Mouse (Mus musculus) thymus, postnatal 4 days (tissue): ENCODE data around the gene Spg7.
A peak's percentile ranks its signal among the peaks of the same experiment; 100 is the strongest.

Source experiments
- DNase-seq: peaks from one replicate; pipeline ENCODE4 v3.0.0; 2021

Spg7 gene

GRCm38 (mm10) chr8:123101244-123101643 lies 38.5 kb downstream of the Spg7 start:
- DNase-seq: no peak

GRCm38 (mm10) chr8:123101735-123102685 lies 39.3 kb downstream of the Spg7 start, which contains the start of gene Rpl13:
TSS of gene Rpl13 (plus strand) at chr8:123102350.
- peak; percentile 95 for DNase-seq

DNA sequence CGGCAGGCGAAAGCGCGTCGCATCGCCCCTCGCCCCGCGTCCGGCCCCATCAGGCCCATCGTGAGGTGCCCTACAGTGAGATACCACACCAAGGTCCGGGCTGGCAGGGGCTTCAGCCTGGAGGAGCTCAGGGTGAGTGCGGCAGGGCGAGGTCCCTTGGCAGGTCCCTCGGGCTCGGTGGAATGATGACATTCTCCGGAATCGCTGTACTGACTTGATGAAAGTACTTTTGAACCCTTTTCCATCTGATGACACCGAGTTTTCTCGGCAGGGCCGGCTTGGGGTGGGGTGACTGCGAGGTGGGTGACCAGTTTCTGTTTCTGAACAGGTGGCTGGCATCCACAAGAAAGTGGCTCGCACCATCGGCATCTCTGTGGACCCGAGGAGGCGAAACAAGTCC lies 40.1 kb downstream of the Spg7 start:
- peak; percentile 23 for DNase-seq

DNA sequence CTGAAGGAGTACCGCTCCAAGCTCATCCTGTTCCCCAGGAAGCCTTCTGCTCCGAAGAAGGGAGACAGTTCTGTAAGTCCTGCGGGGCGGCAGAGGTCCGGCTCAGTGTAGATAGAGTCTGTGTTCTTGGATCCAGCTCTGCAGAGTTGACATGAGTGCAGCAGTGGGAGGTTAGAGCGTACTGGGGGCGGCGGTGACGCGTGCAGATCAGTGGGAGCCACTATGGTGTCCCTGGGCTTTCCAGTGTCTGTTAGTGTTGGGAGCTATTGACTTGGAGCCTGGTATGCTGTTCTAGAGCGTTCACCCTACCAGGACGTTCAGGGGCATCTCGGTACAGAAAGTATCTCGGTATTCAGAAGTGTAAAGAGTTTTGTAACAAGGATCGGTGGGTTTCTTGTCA lies 40.5 kb downstream of the Spg7 start:
- DNase-seq: no peak

- DNase-seq: no peak
Measured at GRCm38 (mm10) chr8:123104046-123104767, 41.5 kb downstream of the Spg7 start.

- DNase-seq: no peak
Measured at GRCm38 (mm10) chr8:123105553-123106326, 43.0 kb downstream of the Spg7 start.

DNA sequence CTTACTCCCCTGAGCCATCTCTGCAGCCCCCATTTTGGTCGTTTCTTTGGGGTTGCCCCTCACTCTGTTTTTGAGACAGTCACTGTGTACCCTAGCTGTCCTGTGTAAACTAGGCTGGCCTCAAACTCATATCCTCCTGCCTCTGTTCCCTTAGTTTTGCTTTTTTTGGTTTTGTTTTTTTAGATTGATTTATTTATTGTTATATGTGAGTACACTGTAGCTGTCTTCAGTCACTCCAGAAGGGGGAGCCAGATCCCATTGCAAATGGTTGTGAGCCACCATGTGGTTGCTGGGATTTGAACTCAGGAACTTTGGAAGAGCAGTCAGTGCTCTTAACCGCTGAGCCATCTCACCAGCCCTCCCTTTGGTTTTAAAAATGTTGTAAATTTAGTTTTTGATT lies 43.8 kb downstream of the Spg7 start:
- DNase-seq: peak; percentile 49

GRCm38 (mm10) chr8:123108010-123108409 lies 45.3 kb downstream of the Spg7 start:
- no peak for DNase-seq

DNA sequence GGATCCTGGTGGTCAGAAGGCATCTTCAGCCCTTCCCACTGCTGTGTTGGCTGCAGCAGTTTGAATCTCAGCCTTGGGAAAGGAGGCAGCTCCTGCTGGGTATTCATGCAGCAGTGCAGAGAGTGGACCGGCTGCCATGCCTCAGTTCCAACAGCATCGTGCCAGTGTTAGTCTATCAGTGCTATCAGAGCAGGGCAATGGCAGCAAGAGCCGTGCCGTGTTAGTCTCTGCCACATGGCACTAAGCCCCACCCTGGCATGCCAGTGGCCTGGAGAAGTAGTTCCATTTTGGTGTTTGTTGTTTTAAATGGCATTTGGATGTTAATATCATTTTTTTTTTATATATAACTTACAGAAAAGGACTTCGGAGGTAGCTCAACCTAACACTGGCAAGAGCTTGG lies 46.2 kb downstream of the Spg7 start:
- no peak for DNase-seq

DNA sequence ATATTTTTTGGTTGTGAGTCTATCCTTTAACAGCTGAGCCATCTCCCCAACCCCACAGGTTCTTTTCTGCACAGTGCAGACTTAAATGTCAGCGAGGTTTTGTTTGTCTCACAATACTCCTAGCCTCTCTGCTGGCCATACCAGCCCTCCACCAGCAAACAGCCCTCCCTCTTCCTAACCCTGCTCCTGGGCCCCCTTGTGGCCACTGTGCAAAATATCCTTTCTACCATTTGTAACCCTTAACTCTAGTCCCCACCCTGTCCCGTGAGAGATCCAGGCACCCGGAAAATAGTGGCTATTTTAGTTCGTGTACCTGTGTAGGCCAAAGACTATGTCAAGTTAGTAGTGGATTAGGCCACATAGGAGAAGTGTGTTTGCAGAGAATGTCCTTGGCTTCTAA lies 47.9 kb downstream of the Spg7 start:
- DNase-seq: peak; percentile 79

DNA sequence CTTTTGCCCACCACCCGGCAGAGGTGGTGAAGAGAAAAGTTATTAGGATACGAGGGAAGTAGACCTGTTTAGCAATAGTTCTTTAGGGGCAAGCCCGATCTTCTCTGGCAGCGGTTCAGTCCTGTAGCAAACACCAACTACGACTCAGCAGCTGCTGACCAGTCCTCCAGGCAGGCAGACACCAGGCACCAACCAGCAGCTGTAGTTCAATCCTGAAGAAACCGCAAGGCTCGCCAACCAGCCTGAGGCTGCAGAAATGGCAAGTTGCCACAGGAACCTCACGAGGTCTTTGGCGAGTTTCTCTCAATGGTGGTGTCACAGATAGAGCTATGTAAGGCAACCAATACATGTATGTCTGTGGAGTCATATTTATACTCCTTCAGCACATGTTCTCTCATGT lies 50.1 kb downstream of the Spg7 start:
- DNase-seq: no peak

DNA sequence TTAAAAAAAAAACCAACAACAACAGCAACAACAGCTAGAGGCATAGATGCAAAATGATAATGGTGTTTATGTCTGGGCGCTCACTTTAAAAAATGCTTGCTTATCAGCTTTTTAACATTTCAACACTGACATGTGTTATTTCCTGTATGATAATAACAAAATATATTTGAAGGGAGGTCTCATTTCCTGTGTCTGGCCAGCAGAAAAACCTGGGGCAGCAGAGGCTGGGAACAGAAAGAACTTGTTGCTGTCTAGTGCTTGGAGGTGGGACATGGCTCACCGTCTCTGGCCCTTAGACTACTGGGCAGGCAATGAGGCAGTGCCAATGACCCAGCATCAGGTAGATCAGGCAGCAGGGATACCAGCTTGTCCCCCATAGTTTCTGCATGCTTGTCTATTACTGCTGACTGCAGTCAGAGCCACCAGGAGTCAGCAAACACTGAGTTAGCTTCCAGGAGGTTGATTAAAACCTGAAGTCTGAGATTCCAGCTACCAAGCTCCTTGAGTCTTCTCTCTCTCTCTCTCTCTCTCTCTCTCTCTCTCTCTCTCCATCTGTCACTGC lies 51.2 kb downstream of the Spg7 start:
- DNase-seq: no peak

DNA sequence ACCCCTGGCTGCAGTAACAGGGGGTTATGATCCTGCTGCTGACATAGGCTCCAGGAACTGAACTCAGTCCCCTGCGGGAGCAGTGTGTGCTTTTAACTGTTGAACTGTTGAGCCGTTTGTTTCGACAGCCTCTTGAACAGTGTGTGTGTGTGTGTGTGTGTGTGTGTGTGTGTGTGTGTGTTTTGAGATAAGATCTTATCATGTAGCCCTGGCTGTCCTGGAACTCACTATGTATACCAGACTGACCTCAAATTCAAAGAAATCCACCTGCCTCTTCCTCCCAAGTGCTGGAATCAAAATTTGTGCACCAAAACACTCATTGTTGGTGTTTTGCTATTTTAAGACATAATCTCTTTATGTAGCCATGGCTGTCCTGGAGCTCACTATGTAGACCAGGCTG lies 51.9 kb downstream of the Spg7 start:
- no peak for DNase-seq

DNA sequence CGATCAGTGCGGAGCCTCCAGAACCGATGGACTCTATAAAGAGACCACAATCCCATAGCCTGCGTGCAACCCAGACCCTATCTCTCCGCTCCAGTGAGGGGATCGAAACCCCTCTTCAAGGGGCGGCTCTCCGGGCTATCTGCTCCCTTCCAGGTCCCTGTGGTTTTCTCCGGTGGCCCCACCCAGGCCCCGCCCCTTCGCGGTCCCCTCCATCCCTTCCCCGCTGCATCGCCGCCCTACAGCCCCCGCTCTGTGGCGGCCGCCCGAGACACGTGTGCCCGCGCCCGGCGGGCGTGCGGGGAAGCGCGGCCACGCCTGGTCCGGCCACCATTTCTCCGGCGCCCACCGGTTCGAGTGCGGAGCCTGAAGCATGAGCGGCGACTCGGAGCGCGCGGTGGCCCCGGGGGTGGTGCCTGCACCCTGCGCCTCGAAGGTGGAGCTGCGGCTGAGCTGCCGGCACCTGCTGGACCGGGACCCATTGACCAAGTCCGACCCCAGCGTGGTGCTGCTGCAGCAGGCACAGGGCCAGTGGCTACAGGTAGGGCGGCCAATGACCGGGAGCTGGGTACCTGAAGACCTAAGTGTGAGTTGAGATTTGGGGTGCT lies 54.5 kb downstream of the Spg7 start, which contains the start of gene Cpne7:
Gene Cpne7 (plus strand): TSS at position 248 of the 605 bp plus-strand sequence.
- peak; percentile 37 for DNase-seq

GRCm38 (mm10) chr8:123117744-123118143 lies 55.0 kb downstream of the Spg7 start:
- DNase-seq: no peak

- no peak for DNase-seq
Measured at GRCm38 (mm10) chr8:123122059-123122458, 59.3 kb downstream of the Spg7 start.

- DNase-seq: no peak
Measured at GRCm38 (mm10) chr8:123122670-123123069, 59.9 kb downstream of the Spg7 start.

GRCm38 (mm10) chr8:123126193-123126816 lies 63.6 kb downstream of the Spg7 start:
- DNase-seq: peak; percentile 59

DNA sequence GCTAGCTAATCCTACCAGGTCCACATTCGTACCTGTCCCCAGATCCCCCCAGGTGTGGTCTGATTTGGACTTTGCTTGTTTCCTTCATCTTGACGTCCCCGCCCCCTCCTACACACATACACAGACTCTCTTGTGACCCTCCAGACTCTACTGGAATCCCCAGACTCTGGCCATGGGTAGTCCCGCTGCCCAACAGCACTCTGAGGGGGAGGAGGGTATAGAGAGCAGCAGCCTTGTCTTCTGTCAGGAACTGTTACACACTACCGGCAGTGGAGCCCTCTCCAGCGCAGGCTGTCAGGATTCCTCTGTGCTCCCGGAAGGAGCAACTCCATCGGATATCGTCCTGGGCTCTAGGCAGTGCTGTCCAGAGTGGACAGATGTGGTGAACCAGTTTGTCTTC lies 68.3 kb downstream of the Spg7 start:
- DNase-seq: no peak

- DNase-seq: no peak
Measured at GRCm38 (mm10) chr8:123132953-123133352, 70.2 kb downstream of the Spg7 start.

DNA sequence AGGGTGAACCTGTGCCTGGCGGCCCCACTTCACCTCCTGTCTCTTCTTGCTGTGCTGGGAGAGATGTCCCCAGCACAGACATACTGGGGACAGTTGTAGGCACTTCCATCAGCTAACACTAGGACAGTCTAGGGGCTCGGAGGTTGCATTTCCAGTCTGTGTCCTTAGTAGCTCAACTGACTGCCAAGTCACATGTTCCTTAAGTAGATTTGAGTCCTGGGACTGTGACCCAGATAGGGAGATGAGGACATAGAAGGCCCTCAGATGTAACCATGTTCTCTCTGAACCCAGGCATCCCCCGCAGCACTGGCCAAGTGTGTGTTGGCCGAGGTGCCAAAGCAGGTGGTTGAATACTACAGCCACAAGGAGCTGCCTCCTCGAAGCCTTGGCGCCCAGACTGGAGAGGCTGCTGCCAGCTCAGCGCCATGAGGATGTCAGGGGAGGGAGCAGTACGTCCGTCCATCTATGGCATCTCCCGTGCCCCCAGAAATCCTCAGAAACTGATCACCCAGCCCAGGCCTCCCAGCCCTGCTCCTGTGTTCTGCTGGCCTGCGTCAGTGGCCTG lies 71.5 kb downstream of the Spg7 start:
- DNase-seq: no peak
